Mouse (Mus musculus): ENCODE data around the gene Klf16.

DNA sequence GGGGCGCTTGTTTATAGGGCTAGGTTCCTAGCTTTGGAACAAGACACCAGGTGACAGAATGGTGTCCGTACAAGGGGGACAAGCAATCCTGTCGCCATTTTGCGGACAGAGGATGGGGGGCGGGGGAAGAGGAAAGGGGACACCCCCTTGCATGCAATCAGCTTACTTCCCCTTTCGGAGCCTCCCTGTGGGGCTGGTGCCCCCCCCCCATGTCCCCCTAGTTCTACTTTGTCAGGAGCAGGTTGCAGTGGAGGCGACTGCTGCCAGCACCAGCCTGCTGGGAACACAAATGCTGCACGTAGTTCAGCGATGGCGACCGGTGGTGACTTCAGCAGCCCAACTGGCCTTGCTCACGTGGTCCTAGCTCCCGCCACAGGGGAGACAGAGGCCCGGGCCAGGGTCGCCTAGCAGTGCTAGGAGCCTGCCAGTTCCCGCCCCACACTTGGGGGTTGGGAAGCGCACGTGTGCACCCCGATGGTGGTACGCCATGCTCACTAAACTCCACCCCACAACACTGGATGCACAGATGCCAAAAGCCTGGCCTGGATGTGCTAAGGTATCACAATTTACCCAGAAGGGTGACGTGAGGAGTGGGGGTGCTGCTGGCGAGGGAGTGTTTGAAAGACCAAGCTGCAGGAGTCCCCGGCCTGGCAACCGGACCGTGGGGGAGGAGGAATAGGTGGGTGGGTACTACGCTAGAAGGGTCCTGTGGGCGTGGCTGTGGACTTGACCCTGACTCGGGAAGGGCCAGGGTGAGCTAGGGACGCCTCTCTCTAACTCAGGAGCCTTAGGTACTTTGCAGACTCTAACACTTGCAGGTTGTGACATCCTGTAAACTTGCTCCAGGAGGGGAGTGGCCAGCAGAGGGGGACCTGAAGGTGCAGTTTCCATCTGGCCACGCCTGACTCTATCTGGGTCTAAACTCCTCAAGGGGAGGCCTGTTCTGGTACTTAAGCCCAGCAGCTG lies 6.0 kb downstream of the Klf16 start:
- TF ChIP-seq CTCF (IDR thresholded peaks at IDR 0.05; ENCODE audit: borderline replicate concordance, control insufficient read depth, extremely low read depth, insufficient read depth, low read length, poor library complexity) (no peak), POLR2A (IDR thresholded peaks at IDR 0.05; ENCODE audit: control insufficient read depth, extremely low read depth, insufficient read depth, low read length, poor library complexity) (no peak)

Data from thymus, adult 2 months (tissue).